Mouse (Mus musculus) heart, postnatal 10 days (tissue): ENCODE data around the gene Elf4. TPM values are rescaled to one million over a fixed set of nuclear protein-coding genes. Genes with fewer than 3 reads are reported as not detected.

Source experiments
- DNase-seq, 2 experiments: peaks; one replicate each; pipeline ENCODE4 v3.0.0; 2021
- intact Hi-C: fragments of 180-260 bp; cut with DNase I; formaldehyde crosslinking; loops from one replicate; pipeline ENCODE4 v1.15.1; 2025
- total RNA-seq, 2 experiments: library from RNA; stranded (reverse); gene quantifications; 2 replicates each; pipeline ENCODE4 v1.2.3; 2021

Elf4 gene
- 10 to 100 TPM; 15.3 to 16.7 TPM for total RNA-seq

DNA sequence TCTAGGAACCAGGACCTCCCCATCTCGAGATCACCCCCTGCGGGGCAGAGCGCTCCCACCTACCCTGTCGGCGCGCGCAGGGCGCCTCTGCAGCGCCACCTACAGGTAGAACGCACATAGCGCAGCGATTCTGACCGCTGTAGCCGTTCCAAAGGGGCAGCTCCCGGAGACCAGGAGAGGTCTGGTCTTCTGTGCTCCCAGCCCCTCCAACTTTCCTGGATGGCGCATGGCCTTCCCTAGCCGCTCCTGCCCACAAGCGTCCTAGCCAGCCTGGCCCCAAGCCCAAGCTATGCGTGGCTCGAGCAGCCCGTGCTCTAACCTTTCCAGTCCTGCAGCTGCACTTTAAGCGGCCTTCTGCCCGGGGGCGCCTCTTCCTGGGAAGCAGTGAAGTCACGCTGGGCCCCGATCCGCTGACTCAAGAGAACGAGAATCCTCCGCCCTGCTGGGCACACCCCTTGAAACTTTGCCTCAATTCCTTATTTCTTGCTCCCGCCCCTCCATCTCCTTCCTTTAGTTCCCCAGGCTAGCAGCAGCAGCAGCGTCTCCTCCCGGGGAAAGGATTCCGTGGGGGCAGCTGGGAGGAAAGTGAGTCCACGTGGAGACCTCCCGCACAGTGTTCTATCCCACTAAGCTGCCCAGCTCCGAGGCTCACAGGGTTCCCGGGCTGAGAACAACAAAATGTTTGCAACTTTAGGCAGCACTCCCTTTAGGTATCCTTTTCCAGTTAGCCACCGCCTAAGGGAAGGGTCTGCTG is at the start of gene Elf4:
Gene Elf4 (minus strand): TSS at position 379 of the 754 bp plus-strand sequence.
- DNase-seq = peak; percentile 82 to 83
- intact Hi-C loops = loop anchor here (1.0 kb wide), 1 partner anchor 40 kb away; no protein-coding TSS in a partner anchor

DNA sequence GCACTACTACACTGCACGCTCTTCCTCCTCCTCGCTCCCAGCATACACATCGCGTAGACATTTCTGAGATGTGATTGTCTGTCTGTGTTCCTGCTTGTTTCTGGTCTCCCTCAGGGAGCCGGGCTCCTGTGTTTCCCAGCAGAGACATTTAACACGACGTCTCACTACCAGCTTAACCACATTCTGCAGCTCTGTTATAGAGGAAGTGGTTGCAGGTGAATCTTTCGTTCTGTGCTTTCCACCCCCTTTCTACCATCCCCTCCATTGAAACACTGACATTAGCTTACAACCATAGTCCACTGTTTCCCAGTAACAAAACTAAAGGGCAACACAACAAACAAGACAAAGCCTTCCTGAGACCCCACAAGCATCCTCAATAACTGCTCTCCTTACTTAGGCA is 30.8 kb upstream of the Elf4 start:
- intact Hi-C loops = no loop called here
- DNase-seq = no peak

DNA sequence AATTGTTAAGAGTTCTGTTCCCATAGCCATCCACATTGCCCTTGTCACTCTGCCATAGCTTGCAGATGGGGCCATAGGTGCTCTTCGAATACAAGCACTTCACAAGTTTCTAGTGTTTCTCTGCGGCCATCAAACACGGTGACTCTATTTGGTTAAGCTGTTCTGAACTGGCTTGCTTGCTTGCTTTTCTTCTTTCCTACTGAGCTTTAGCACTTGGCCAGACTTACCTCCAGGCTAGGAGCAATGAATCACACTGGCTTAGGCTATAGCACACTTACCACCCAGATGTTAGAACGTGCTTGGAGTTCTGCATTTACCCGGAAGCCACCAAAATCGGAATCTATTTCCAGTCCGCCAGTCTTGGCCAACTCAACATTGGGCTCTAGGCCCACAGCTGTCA is 18.8 kb upstream of the Elf4 start:
- no peak for DNase-seq
- intact Hi-C loops = no loop called here

DNA sequence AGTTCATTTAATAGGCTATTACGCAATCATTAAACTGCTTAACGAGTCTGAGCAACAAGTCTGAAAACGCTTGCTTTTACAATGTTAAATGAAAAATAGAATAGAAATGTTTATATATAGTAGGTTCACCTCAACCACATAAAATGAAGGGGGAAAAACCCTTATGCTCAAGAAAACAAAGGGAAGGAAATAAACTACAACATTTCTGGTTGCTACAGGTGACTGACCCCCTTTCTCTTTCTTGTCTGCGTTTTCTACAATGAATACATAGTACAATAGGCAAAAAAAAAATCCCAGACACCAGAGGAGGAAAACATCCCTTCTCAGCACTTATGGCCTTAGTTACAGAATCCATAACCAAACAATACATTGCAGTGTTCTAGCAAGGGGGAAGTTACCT is 18.2 kb upstream of the Elf4 start:
- DNase-seq = no peak
- intact Hi-C loops = no loop called here

DNA sequence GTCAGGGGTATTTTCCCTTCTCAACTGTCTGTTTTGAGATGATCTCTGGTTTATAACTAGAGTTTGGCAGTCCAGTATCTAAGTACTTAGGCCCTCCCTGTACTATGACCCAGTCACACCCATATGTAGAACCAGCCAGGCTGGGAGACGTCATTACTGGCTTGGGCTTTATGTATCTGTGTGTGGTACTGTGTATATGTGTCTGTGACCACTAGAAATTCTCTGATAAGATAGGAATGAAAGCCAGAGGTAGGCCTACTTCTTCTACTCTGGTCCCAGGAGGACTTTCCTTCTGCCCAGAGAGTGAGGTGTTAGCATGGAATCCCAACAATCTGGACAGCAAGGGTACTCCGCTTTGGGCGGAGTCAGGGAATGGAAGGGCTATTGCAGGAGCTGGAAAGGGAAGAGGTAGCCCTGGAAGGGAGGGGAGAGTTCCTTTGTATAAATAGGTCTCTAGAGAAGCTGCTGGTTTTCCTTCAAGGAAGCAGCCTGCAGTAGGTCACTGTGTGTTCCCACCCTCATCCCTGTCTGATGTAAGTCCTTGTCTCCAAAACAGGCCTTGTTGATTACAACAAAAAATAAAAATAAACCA is 4.5 kb upstream of the Elf4 start:
- DNase-seq = peak in 1 of 2 experiments; percentile 25
- intact Hi-C loops = no loop called here

DNA sequence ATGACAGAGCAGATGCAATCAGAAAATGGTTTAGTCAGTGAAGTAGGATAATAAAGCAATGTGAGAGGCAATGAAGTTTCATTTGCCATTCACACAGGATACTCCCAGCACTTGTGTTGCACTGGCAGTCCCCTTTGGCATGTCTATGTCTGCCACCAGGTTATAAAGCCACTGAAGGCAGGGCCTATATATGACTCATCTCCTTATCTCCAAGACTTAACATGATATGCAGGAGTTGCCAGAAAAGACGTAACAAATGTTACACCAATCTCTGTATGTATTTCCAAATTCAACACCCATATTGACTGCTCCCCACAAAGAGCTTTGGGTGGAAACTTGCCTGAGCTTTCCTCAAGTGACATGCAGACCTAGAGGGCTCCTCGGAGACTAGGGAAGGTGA is 3.2 kb upstream of the Elf4 start:
- intact Hi-C loops = no loop called here
- no peak for DNase-seq

DNA sequence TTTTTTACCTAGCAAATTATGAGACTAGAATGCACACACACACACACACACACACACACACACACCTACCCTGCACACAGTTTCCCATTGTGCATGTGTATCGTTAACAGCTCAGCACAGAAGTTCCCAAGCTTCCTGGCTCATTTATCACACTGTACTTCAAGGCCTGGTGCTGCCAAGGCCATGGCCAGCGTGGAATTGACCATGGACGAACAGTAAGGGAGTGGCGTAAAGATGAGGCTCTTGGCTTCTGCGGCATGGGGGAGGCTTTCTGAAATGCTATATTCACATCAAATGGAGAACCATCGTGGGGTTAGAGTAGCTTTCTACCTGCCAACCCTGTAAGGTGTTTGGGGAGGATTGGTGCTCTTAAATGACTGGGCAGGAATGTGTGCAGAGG is 1.5 kb upstream of the Elf4 start:
- intact Hi-C loops = no loop called here
- no peak for DNase-seq

DNA sequence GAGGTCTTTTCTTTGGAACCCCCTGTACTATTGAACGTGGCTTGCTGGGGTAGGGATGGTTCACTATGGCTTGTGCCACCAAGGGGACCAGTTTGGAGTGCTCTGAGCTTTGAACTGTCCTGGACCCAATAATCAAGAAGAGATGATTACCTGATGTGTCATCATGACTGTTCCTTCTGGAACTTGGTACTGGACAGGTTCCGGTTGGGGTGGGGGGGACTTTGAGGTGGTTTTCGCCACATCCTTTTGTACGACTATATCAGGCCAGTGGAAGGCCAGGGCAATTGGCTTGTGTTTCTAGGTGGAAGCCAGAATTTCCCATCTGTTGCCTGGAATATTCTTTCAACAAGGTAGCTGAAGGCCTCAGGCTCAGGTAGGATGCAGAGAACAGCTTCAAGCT is 704 bp upstream of the Elf4 start:
- no peak for DNase-seq
- intact Hi-C loops = no loop called here

DNA sequence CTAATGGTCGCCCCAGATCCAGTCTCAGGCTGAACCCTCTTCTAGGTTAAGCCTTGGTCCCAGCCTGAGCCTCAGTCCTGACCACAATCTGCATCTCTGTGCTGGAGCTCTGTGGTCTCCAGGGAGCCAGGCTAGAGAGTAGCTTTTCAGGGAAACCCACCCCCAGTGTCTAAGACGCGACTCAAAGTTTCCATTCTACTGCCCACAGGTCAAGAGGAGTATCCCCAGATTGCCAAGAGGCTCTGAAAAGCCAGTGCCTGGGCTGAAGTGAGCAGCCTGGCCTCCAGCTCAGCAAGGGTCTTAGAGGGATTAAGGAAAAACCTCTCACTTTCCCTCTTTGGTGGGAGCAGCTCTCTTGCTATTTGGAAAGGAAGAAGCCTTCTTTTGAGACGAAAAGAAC is 635 bp downstream of the Elf4 start:
- intact Hi-C loops = loop anchor here (1.0 kb wide), 1 partner anchor 39 kb away; no protein-coding TSS in a partner anchor
- no peak for DNase-seq

DNA sequence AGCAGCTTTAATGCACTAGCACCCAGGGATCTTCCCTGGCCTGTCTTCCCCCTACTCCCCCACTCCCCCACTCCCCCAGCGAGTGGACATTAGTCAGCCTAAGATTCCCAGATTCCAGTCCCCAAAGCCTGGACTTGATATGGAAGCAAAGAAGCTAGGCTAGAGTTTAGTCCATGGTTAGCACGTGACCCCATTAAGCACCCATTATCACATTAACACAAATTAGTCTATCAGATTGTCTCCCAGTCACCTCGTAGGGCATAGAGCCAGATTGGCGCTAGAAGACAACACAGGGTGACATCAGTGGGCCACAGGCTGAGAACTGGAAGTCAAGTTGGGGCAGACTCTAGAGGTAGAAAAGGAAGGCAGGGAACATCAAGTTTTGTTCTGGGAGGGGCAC is 1.9 kb downstream of the Elf4 start:
- intact Hi-C loops = no loop called here

DNA sequence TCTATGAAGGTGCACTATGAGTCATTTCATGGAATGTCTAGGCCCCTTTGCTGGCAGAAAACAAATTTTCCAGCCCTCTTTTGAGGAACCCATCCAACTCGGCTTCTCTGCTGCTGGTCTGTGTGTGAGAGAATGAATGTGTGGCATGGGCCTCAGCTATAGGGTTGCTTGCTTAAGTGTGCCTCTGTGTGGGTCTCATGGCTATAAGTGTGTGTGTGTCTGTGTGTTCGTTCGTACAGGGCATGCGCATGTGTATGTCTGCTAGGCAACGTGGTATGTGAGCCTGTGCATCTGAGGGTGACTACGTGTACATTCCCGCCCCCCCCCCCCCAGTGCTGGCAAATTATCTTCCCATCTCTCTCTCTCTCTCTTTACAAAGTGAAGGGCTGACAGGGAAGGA is 2.4 kb downstream of the Elf4 start:
- intact Hi-C loops = no loop called here
- DNase-seq = no peak

More for the DNA sequence above, 1.9 kb downstream of the Elf4 start:
- DNase-seq = no peak

DNA sequence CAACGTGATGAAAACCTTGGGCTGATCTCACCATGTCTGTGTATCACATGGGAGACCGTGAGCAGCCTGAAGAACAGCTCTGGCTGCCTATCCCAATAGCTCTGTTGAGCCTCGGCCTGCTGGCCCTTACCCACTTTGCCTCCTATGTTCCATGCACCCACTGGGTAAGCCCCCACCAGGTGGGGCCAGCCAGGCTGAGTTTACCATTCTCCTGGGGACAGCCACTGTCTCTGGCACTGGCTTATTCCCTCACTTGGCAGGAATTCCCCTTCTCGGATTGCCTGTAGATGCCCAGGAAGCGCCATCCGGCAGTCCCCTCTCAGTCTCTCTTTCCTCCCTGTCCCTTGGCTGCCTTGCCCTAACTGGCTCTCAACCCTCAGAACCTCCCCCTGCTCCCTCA is 6.0 kb downstream of the Elf4 start:
- intact Hi-C loops = no loop called here
- DNase-seq = no peak

DNA sequence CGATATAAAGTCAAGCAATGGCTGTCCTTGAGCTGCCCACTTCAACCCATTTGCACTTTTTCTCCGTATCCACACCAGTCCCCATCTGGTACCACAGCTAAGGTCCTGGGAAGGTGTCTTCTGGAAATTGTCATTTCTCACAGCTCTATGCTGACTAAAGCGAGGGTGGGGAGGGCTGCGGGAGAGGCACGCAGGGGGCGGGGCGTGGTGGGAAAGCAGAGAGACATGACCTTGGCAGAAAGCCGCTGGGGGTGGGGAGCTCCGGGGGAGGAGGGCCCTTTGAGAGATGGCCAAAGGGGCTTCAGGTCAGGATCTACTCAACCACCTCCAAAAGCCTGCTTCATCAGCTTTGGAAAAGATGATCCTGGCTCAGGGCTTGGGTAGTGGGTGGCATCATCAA is 7.9 kb downstream of the Elf4 start:
- intact Hi-C loops = no loop called here
- DNase-seq = peak in 1 of 2 experiments; percentile 33

DNA sequence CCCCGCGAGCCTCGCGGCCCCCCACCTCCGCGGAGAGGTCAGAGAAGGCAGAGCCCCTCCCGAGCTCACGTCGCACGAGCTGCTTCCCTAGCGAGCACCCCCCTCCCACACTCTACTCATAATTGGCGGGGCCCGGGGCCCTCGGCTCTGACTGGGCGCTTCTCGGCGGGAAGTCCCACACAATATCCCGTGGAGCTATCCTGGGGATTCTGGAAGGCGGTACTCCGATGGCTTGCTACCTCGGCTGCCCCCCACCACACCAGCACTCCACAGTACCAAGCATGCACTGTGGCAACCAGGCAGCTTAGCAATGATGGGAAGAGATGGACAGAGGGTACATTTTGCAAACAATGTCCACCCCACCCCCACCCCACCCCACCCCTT is 8.4 kb downstream of the Elf4 start:
- intact Hi-C loops = no loop called here
- DNase-seq = no peak

DNA sequence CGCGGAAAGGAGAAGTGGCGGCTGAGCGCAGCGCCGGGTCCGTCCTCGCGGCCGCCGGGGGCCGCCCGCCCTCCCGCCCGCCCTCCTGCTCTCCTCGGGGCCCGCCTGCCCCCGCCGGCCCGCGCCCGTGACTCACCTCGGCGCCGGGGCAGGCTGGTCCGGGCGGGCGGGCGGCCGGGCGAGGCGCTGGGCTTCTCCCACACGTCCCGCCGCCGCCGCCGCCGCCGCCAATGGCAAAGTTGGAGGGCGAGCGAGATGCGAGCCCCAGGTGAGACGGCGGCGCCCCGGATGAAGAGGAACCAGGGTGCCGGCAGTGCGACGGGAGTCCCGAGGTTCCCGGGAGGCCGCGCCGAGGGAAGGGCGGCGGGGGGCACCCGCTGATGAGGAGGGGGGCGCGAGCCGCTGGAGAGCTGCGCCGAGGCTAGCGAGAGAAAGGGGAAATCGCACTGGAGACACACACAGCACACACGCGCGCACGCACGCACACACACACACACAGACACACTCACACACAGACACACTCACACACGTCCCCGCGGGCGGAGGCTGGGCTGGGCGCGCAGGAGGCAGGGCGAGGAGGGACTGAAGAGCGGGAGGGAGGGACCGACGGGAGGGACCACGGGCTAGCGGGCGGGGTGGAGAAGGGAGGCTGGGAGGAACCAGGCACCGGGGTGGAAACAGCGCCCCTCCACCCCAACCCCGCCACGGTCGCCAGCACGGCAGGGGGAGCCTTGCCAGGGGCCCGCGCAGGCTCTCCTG is 9.0 kb downstream of the Elf4 start:
- DNase-seq = peak; percentile 80 to 81
- intact Hi-C loops = no loop called here

DNA sequence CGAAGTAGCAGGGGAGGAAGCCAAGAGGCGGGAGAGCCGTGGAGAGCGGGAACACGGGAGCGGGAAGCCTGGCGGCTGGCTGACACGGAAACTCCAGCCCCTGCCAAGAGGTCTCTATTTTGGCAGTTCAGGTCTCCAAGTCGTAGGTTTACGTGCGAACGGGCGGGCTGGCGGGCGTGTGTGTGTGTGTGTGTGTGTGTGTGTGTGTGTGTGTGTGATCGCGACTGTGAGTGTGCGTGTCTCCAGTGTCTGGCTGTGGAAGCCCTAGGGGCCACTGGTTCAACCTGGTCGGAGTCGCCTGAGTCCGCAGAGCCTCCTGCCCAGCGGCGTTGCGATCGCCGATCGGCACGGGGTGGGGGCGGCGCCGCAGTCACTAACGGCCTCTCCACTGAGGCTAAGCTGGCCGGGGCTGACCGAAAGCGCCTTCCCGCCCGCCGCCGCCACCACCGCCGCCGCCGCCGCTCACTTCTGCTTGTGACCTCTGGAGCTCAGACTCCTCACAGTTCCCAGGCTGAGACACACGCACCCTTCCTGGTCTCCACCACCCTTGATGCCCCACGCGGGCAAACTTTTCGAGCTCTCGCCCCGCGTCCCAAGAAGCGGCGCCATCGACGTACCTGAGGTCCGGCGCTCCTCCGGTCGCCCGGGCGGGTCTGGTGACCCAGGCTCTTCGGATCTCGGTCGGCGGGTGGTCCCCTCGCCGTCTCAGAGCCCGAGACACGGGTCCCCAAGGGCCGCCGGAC is 9.8 kb downstream of the Elf4 start:
- intact Hi-C loops = no loop called here
- DNase-seq = peak; percentile 41 to 48

DNA sequence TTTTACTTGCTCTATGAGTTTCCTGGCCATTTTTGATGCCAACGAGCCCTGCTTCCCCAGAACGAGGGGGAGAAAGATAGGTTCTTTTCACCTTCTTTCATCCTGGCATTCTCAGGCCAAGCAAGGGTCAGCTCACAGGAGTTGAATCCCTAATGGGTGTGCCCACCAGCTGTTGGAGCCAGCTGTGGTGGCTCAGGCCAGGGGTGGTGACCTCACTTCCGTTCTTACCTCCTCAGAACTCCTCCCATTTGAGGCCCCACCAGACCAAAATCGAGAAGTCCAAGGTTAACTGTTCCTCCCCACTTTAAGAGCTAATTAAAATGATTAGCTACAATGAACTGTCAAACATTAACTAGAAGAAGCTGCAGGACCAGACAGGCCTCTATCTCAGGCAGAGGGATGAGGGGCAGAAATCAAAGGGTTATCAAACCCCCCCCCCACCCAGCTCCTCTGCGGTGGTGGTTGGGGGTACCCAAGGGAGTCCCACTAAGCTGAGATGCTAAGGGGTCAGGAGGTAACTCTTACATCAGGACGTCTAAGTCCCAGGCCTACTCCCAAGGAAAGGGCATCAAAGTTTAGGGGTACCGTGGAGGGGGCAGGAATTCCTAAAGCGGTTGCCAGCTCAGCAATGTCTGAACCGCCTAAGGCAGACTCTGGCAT is 10.6 kb downstream of the Elf4 start:
- intact Hi-C loops = no loop called here
- DNase-seq = peak; percentile 41 to 43

DNA sequence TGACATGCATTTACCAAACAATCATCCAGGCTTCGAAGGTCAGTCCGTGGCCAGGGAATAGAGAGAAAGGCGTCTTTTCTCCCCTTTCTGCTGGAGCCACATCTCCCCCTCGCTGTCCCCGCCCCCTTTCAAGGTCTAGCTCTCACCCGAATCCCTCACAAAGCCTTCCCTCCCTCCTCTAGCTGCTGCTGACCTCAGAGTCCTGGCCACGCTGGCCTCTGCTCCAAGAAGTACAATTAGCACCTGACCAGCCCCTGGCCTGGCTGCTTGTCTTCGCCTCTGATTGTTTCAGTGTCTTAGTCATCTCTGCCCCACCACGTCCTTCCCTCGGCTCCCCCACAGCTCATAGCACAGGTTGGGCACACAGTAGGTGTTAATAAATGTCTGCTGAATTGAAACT is 13.3 kb downstream of the Elf4 start:
- no peak for DNase-seq
- intact Hi-C loops = no loop called here

DNA sequence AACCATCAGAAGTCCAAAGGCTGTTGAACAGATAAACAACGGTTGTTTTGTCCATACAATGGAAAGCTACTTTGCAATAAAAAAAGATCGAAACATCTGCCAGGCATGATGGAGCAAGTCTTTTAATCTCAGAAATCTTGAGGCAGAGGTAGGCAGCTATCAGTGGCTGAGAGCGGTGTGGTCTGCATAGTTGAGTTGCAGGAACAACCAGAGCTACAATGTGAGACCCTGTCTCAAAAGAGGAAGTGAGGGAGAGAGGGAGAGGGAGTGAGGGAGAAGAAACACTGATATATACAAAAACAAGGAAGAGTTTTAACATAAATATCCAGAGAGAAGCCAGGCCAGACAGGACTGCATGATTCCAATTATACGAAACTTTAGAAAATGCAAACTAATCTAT is 18.3 kb downstream of the Elf4 start:
- intact Hi-C loops = no loop called here
- no peak for DNase-seq

DNA sequence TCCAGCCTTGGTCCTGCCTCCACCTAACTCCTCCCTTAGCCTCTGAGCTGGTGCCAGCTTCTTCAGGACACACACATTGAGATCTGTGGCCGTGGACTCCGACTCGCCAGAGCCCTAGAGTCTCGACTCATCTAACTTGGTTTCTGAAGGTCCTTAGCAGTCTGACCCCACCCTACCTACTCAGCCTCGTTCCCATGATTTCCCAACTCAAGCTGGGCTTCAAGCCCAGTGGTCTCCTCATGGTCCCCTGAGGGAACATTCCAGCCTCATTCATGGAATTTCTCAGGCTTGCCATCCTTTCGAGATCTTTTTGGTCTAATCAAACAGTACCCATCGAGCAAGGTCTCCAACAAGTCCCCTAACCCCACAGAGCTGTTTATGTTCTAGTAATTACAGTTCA is 21.0 kb downstream of the Elf4 start:
- DNase-seq = no peak
- intact Hi-C loops = no loop called here

DNA sequence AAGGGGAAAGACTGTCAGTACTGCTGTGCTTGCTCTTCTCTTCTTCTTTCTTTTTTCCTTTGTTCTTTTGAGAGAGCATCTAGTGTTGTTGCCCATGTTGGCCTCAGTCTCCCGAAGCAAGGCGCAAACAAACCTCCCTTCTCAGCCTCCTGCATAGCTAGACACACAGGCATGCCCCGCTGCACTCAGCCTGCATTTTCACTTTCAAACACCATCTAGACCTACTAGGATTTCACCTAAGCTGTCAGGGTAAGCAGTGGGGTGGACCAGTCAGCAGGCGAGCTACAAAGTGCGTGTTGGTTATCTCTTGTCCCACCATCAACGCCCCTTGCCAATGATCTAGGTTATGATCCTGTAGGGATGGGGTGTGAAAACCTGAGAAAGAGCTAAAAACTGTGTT is 21.4 kb downstream of the Elf4 start:
- DNase-seq = no peak
- intact Hi-C loops = no loop called here
